Mouse (Mus musculus): ENCODE measurements at regions not wholly inside any gene's neighbourhood (a gene's known extent, or its start where the extent isn't known, plus 50 kb on each side); places are given as distances from the start of the nearest gene placed in this dataset.
A peak's percentile ranks its signal among the peaks of the same experiment; 100 is the strongest.

DNA sequence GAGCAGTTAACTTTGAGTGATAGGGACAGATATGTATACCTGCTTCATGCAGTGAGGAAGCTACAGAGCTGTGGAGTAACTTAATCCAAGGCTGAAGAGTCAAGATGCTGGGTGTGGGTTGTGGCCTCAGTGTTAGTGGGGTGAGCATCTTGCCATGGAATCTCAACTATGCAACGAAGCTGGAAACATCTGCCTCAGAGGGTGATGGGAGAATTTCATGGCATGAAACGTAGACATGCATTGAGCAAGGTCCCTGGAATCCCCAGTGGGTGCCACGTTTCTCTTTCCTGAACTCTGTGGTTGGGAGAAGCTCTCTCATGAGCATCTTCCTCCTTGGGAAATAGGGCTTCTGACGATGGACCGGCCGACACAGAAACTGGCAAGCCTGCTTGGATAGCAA, 208.4 kb upstream of the Dio3 start:
- peak; percentile 77 for DNase-seq (ENCODE audit: extremely low read depth, insufficient read length, low spot score)

DNA sequence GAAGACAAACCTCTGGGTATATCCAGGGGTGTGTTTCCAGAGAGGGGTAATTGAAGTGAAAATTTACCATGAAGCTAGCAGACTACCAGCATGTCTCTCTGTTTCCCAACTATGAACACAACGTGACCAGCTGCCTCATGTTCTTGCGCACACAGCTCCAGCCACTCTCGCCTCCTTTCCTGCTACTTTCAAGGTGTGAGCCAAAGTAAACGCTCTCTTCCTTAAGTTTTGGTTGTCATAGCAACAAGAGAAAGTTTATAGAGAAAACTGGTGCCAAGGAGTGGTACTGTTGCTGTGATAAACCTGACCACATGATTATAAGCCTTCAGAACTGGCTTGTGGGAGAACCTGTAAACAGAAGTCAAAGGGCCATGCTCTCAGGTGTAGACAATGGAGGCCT, 207.0 kb upstream of the Dio3 start:
- DNase-seq (ENCODE audit: extremely low read depth, insufficient read length, low spot score) = no peak

DNA sequence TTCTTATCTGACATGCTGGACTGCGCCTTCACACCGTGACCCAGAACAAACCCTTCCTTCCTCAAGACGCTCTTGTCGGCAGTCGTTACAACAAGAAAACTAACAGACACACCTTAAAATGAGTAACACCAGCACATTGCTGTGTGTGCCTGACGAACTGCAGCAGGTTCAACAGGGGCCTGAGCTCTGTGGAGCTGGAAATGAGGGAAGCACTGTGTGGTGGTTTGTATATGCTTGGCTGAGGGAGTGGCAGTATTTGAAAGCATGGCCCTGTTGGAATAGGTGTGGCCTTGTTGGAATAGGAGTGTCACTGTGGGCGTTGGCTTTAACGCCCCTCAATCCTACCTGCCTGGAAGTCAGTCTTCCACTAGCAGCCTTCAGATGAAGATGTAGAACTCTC, 203.9 kb upstream of the Dio3 start:
- DNase-seq (ENCODE audit: extremely low read depth, insufficient read length, low spot score) = no peak

DNA sequence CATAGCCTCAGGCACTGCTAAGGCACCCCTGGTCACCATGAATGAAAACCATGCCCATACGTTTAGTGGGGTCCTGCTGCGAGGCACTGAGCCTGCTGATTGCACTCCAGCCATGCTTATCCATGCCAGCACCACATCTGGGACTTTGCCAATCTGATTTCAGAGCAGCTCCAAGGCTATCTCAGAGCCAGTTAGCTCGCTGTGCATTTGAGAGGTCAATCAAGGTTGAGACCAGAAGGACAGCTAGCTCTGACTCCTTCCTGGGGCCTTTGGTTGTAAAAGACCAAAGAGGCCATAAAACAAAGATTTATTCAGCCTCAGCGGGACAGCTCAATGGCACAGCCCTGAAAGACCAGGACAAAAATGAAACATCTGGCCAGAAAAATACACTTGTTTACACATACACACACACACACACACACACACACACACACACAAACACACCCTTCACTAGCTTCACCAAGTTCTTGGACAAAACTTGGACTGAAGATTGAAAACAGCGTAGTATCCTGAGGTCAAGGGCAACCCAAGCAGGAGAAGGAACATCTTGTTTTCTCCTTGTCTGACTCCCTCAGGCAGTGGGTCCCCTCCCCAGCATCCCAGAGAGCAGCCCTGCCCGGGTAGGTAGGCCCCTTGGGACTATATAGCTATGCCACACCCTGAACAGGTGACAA, 201.5 kb upstream of the Dio3 start:
- no peak for DNase-seq (ENCODE audit: extremely low read depth, insufficient read length, low spot score)

DNA sequence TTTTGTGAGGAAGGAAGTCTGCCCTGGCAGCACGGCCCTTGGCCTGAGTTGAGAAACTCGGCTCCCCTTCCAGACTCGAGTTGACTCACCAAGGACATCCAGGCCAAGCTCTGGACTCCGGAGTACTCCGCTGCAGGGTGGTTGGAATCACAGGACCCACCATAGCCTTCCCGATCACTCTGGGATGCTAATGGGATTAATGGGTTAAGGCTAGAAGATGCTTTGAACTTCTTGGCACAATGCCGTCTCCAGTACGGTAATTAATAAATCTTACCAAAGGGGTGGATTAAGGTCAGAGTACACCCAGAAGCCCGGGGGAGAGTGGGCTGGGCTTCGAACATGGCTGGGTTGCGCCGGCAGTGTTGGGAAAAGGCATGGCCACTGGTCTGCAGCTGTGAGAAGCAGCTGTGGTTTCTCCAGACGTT, 200.8 kb upstream of the Dio3 start:
- no peak for DNase-seq (ENCODE audit: extremely low read depth, insufficient read length, low spot score)

DNA sequence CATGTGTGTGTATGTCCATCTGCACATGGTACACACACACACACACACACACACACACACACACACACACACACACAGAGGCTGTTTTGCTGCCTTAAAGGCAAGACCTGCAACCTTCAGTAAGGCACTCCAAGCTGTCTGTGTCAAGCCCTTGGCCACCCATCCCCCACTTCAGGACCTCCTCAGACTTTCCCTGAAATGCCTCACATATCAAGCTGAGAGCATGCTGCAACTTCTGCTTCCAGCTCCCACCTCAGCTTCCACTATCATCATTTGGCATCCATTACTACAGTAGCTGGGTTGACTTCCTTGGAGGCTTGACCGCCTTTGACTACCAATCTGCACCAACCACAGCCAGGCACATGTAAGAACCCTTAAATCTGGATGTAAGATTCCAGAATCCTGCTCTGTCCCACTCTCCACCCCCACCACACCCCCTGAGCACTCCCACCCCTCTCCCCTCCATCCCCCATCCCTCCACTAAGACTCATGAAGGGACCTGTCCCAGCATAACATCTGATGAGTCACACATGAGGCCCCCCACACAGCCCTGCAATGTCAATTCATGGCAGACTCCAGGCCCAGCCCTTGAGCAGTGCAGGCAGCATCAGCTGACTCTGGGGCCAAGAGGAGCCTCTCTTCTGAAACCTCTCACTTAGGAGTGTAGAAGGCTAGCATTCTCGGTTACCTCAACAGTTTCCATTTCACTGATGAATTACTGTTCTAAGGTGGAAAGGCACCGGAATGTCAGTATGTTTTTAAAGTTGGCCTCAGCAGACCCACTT, 196.8 kb upstream of the Dio3 start:
- DNase-seq (ENCODE audit: extremely low read depth, insufficient read length, low spot score) = no peak

DNA sequence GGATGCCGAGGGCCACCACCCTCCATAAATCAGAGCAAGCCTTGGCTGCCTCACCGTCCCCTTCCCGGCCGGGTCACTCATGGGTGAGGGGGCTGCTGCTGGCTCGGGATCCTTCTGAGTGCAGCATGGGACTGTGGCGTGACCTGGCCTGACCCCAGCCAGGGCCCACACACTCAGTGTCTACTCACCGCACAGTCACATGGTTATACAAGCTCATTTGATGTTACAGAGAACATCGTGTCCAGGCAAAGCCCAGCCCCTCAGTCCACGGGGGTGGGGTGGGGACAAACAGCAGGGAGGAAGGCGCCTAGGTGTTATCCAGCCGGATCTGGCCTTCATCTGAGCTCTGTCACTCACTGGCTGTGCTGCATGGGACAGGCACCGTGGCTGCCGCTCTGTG, 195.9 kb upstream of the Dio3 start:
- DNase-seq (ENCODE audit: extremely low read depth, insufficient read length, low spot score) = no peak

DNA sequence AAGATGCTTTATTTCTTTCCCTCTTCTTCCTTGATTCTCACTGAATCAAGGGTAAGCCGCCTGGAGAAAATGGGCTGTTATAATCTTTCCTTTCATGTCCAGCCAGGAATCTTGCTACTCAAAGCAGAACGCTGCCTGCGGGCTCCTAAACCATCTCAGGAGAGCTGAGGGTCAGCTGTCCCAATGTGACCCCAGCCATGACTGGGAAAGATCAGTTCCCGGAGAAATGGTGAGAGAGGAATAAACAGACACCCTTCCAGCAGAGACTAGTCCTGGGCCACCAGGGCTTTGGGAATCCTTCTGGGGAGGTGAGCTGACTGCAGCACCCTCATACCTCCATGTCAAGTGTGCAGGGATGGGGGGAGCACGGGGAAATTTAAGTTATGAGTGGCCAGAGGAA, 195.4 kb upstream of the Dio3 start:
- no peak for DNase-seq (ENCODE audit: extremely low read depth, insufficient read length, low spot score)

DNA sequence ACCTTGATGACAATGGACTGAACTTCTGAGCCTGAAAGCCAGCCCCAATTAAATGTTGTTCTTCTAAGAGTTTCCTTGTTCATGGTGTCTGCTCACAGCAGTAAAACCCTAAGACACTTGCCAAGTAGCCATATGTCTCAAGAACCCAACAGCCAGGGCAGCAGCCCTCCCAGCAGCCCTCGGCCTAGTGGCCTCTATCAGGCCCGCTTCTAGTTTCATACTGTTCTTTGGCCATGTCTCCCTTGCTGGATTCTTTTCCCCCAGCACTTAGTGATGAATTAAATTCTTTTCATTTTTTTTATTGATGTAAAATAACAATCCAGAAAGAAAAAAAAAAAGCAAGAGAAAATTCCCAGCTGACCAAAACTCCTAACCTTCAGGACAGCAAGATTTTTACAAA, 191.9 kb upstream of the Dio3 start:
- DNase-seq (ENCODE audit: extremely low read depth, insufficient read length, low spot score) = peak; percentile 37

DNA sequence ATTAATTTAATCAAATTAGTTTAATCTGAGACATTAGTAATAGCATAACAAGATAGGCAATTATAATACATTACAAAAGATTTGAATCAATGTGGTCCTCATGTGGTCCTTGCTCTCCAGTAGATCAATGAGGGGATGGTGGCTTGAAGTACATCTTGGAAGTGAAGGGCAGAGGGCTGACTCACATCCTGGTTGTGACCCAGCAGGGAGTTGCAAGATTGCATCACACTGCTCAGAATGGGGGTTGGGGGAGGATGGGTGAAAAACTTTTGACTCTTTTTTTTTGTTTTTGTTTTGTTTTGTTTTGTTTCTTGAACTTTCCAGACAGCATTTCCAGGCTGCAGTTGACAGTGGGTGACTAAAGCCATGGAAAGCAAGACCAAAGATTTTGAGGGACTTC, 191.1 kb upstream of the Dio3 start:
- peak; percentile 50 for DNase-seq (ENCODE audit: extremely low read depth, insufficient read length, low spot score)

DNA sequence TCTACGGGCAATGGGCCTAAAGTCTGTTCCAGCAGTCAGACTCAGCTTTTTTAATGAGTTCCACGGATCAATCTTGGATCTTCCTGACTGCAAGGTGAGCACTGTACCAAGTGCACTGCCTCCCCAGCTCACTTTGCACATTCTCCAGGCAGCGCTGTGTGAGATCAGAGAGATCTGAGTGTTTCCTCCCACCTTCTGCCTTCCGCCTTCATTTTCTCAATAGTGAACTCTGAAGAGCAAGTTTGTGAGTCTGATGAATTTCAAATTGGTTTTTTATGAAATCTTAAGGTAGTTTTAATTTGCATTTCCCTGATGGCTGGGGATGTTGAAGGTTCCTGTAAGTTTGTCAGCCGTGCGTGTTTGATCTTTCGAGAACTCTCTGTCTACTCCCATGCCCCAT, 176.7 kb upstream of the Dio3 start:
- no peak for DNase-seq (ENCODE audit: extremely low read depth, insufficient read length, low spot score)

DNA sequence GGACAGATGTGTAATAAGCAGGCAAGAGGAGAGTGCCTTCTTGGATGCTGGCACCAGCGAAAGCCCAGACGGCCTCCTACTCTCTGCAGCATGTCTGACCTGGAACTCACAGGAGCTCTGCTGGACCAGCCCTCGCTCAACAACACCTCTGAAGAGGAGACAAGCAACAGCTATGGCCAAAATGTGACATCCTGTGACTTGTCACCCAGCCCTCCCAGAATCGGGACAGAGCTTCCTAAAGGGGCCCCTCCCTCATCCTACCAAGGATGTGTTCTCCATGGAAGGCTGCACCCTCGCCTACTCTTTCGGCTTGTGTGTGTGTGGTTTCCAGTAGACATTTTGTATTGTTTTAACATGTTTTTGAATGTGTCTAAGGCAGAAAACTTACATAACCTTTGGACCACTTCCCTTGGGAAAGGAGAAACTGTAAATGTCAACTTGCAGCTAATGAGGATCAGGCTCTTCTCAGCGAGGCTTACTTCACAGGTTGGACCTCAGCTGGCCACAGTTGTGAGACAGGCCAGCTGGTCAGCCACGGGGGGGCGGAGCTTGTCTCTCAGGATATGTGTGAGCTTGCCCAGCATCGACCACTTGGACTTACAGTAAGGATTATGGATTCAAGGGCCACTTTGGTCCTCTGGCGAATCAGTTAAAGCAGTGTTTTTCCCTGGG, 166.7 kb upstream of the Dio3 start:
- DNase-seq (ENCODE audit: extremely low read depth, insufficient read length, low spot score) = no peak

DNA sequence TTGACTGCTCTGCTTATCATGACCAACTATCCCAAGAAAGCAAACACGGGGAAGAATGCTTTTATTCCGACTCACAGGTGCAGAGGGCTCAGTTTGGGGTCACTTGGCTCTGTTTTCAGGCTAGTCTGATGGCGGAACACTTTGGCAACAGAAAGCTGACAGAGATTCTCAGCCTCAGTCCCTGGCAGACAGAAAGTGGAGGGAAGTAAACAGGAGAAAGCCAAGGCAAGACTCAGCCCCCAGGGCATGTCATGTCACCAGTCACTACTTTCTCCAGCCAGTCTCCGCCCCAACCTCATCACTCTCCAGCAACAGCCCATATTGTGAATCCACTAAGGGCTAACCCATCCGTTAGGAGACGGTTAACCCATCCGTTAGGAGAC, 166.2 kb upstream of the Dio3 start:
- DNase-seq (ENCODE audit: extremely low read depth, insufficient read length, low spot score) = no peak

DNA sequence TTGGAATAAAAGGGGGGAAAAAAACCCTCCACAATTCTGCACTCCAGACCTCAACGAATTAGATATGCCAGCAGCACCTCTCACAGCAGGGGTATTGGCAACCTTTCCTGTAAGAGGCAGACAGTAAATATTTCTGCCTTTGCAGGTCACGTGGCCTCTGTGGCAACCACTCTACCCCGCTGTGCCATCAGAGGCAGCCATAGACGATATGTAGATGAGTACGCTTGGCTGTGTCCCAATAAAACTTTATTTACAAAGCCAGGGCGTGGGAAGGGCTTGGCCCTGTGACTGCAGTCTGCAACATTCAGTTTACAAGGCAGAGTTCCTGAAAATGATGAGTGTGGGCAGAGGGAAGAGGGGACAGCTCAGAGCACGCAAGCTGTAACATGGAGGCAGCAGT, 158.7 kb upstream of the Dio3 start:
- DNase-seq (ENCODE audit: extremely low read depth, insufficient read length, low spot score) = no peak

DNA sequence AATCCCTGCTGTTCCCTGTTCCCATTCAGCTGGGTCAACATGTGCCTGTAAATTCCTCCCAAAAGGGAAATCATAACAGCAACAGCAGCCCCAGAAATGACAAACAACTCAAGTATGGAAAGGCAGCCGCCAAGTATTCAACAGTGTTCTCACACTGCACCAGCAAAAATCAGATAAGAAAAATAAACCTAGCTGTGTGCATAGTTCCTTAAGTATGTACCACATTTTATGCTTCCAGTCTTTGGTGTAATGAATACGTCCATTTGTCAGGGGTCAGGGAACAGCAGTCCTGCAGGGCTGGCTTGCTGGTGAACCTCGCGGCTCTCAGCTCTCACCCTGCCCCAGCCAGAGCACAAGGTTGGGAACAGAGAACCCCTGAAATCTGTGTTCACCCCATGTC, 155.9 kb upstream of the Dio3 start:
- peak; percentile 39 for DNase-seq (ENCODE audit: extremely low read depth, insufficient read length, low spot score)

DNA sequence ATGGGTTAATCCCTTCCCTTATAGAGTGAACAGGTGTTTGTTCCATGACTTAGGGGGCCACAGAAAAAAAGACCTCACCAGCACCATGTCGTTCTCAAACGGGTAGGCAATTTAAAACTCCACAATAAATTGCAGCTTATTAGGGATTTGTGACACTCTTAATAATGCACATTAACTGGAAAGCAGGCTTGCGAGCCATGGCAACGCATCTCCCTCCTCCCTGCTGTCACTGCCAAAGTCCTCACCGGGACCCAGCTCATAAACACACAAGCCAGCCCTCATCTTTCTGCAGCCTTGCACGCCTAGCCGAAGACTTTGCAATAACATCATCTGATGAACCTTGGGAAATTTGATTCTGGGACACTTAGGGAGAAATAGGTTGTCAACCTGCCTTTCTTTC, 152.3 kb upstream of the Dio3 start:
- no peak for DNase-seq (ENCODE audit: extremely low read depth, insufficient read length, low spot score)

DNA sequence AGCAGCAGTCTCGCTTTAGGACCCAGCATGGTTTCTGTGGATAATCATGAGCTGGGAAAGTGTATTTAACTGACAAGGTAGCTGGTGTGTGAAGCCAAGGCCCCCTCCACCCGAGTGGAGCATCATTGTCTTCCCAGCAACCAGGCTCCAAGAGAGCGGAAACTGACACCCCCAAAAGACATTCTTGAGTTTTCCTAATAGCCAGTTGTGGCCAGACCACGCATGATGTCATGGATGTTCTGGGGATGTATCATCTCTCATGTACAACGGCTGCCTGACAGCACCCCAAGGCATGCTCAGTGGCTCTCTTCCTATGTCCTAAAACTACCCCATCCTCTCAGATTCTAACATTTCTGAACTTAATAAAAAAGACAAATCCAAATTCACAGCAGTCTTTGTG, 133.5 kb upstream of the Dio3 start:
- DNase-seq (ENCODE audit: extremely low read depth, insufficient read length, low spot score) = peak; percentile 27

DNA sequence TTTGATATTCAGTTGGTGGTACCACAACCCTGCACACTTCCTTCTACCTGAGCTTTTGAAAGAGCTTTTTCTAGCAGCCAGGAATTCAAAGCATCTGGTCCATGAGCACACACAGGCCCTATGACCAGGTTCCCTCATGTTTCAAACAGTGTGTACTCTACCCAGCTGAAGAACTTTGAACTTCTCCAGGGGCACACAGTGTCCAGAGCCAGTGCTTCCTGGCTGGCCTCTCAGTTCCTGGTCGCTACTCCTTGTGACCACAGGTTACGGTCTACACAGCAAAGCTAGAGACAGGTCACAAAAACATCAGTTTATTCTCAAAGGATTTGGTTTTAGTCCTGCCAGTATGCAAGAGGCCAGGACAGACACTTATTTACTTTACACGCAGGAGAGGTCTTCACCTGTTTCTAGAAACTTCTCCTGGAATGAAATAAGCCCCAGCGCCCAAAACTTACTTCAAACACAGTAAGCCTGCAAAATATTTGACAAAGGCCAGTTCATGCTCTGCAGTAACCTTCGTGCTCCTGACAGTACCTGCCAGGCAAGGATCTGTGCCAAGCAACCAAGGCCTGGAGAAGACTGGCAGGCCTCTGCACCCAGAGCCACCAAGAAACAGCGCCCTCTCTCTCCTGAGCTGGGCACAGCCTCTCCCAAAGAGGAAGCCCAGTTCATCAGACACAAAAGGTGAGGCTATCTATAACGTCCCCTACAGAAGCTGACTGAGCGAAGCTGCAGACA, 124.5 kb upstream of the Dio3 start:
- no peak for DNase-seq (ENCODE audit: extremely low read depth, insufficient read length, low spot score)

DNA sequence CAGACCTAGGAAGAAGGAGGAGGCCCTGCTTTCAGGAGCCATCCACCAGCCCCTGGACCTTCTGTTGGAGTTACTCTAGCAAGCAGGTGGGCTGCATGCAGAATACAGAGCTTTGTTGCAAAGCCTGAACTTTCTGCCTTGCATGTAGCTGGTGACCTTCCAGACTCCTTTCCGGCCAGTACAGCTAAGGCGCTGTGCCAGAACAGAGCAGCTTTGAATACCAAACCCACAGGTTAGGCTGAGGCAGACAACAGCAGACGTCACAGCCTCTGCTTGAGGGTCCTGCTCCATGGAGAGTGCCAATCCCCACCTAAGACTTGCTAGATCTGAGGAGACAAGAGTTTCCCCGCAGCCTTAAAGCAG, 123.9 kb upstream of the Dio3 start:
- no peak for DNase-seq (ENCODE audit: extremely low read depth, insufficient read length, low spot score)

DNA sequence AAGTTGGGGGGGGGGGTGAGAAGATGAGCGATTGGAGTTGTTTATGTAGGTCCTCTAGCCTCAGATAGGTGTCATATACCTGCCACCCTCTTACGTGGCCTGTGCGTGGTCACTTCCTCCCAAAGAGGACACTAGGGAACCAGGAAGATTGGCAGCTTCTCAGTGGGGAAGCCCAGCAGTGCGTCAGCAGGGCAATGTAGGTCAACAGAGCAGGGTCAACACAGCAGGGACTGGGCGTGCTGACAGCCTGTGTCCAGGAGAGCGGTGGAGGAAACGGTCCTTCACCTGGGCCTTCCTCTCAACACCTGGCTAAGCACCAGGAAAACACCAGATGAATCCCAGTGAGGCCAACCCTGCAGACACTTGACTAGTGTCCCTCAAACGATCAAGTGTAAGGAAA, 122.4 kb upstream of the Dio3 start:
- no peak for DNase-seq (ENCODE audit: extremely low read depth, insufficient read length, low spot score)

DNA sequence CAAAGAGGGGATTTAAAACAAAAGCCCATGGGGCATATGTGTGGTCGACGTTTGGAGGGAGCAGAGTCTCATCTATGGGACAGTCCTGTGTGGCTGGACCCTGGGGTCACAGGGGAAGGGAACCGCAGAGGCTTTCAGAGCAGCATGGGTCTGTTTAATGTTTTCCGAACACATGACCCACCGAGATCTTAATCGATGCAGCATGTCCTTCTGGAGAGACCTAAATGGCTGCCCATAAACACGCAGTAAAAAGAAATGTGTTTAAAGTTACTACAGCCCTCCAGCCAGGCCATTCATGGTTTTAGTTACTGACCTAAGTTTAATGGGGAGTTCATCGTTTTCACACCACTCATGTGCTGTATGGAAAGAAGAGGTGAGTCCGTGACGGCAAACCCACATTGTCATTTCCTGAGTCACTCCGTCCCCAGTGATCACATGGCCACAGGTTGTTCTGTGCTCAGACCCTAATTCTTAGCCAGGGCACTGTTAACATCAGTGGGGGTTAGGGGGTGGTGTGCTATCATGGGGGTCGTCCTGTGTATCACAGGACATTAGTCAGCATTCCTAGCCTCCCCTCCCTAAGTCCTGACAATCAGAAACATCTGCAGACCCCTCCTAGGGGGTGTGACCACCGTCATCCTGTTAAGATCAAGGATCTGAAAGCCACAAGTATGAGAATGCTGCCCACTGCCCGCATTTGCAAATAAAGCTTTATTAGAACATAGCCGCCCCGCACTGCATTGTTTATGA, 120.7 kb upstream of the Dio3 start:
- DNase-seq (ENCODE audit: extremely low read depth, insufficient read length, low spot score) = no peak

Data from 3134 (cell line).